Mouse (Mus musculus): ENCODE results near the gene D930048N14Rik. TPM values are rescaled to one million over a fixed set of nuclear protein-coding genes. Genes with fewer than 3 reads are reported as not detected.
"Not testable (repeated sequence)": the region's sequence is repeated elsewhere in the genome, so short reads cannot be mapped to it uniquely, and the experiment has no call there.

D930048N14Rik gene
- total RNA-seq, 1 experiment = 4.1 TPM

- TF ChIP-seq HCFC1 (IDR thresholded peaks at IDR 0.05; ENCODE audit: borderline replicate concordance, insufficient read depth, low read length) = no peak
- TF ChIP-seq ZC3H11A (IDR thresholded peaks at IDR 0.05; ENCODE audit: borderline replicate concordance, low read depth, low read length) = no peak
- no peak for TF ChIP-seq MAFK (IDR thresholded peaks at IDR 0.05; ENCODE audit: insufficient read depth, low read depth, low read length)
- TF ChIP-seq ZNF384 (IDR thresholded peaks at IDR 0.05; ENCODE audit: low read depth, low read length) = no peak
- TF ChIP-seq CHD2 (IDR thresholded peaks at IDR 0.05; ENCODE audit: low read depth, low read length) = no peak
- H3K36me3 ChIP-seq (ENCODE audit: control insufficient read depth, insufficient read depth, low read length, poor library complexity, severe bottlenecking) = peaks cover 52% of the 10 kb centered on the region
Observed at GRCm38 (mm10) chr11:51629651-51630314, 21.0 kb upstream of the D930048N14Rik start.

GRCm38 (mm10) chr11:51632130-51632753, 18.5 kb upstream of the D930048N14Rik start:
- DNase-seq (ENCODE audit: low read depth, low spot score) = no peak
- TF ChIP-seq CHD2 (IDR thresholded peaks at IDR 0.05; ENCODE audit: low read depth, low read length) (no peak), MAFK (IDR thresholded peaks at IDR 0.05; ENCODE audit: insufficient read depth, low read depth, low read length) (no peak), ZNF384 (IDR thresholded peaks at IDR 0.05; ENCODE audit: low read depth, low read length) (no peak), ZC3H11A (IDR thresholded peaks at IDR 0.05; ENCODE audit: borderline replicate concordance, low read depth, low read length) (no peak), HCFC1 (IDR thresholded peaks at IDR 0.05; ENCODE audit: borderline replicate concordance, insufficient read depth, low read length) (no peak)
- Histone ChIP-seq H3K9me3 (ENCODE audit: control insufficient read depth, insufficient read depth, low read depth, low read length) (no peaks in the 10 kb centered on the region), H3K9ac (ENCODE audit: insufficient read depth, low read depth, low read length, poor library complexity, severe bottlenecking) (no peak overlapping the region; the same call in 1 of the 2 replicates), H3K4me3 (ENCODE audit: insufficient read depth in 1 of 2, low read depth in 1 of 2, low read length in 2 of 2, poor library complexity in 1 of 2, severe bottlenecking in 1 of 2) (no peak overlapping the region), H3K36me3 (ENCODE audit: control insufficient read depth, insufficient read depth, low read length, poor library complexity, severe bottlenecking) (peaks cover 30% of the 10 kb centered on the region), H3K4me1 (ENCODE audit: control insufficient read depth in 2 of 2, insufficient read depth in 2 of 2, low read length in 2 of 2, poor library complexity in 1 of 2) (peaks cover 4 to 17% of the 10 kb centered on the region in 2 experiments; a peak in 3 of 4 replicates), H3K27ac (ENCODE audit: insufficient read depth, low read depth, low read length, poor library complexity, severe bottlenecking) (no peak overlapping the region)
- in situ Hi-C loops (cut with MboI; ENCODE audit: low sequenced_read_pairs in 2 of 2, unreplicated experiment in 2 of 2) = no loop called here

More at GRCm38 (mm10) chr11:51629651-51630314, 21.0 kb upstream of the D930048N14Rik start:
- no peak overlapping the region for H3K4me3 ChIP-seq (ENCODE audit: insufficient read depth in 1 of 2, low read depth in 1 of 2, low read length in 2 of 2, poor library complexity in 1 of 2, severe bottlenecking in 1 of 2)
- no peaks in the 10 kb centered on the region for H3K9me3 ChIP-seq (ENCODE audit: control insufficient read depth, insufficient read depth, low read depth, low read length)
- no peak for DNase-seq (ENCODE audit: low read depth, low spot score)
- H3K27ac ChIP-seq (ENCODE audit: insufficient read depth, low read depth, low read length, poor library complexity, severe bottlenecking) = no peak overlapping the region
- H3K4me1 ChIP-seq (ENCODE audit: control insufficient read depth in 2 of 2, insufficient read depth in 2 of 2, low read length in 2 of 2, poor library complexity in 1 of 2) = peaks cover 4 to 22% of the 10 kb centered on the region in 2 experiments; a peak in 3 of 4 replicates
- no peak overlapping the region for H3K9ac ChIP-seq (ENCODE audit: insufficient read depth, low read depth, low read length, poor library complexity, severe bottlenecking)
- in situ Hi-C loops (cut with MboI; ENCODE audit: low sequenced_read_pairs in 2 of 2, unreplicated experiment in 2 of 2) = no loop called here

- Histone ChIP-seq H3K27ac (ENCODE audit: insufficient read depth, low read depth, low read length, poor library complexity, severe bottlenecking) (peak overlapping the region; percentile 49; the same call in 1 of the 2 replicates), H3K36me3 (ENCODE audit: control insufficient read depth, insufficient read depth, low read length, poor library complexity, severe bottlenecking) (peaks cover 21% of the 10 kb centered on the region), H3K4me1 (ENCODE audit: control insufficient read depth in 2 of 2, insufficient read depth in 2 of 2, low read length in 2 of 2, poor library complexity in 1 of 2) (peaks cover 4 to 17% of the 10 kb centered on the region in 2 experiments; a peak in 3 of 4 replicates), H3K4me3 (ENCODE audit: insufficient read depth in 1 of 2, low read depth in 1 of 2, low read length in 2 of 2, poor library complexity in 1 of 2, severe bottlenecking in 1 of 2) (peak overlapping the region in 1 of 2 experiments; percentile 14; a peak in 1 of 4 replicates)
- DNase-seq (ENCODE audit: low read depth, low spot score); H3K9me3 ChIP-seq (ENCODE audit: control insufficient read depth, insufficient read depth, low read depth, low read length); H3K9ac ChIP-seq (ENCODE audit: insufficient read depth, low read depth, low read length, poor library complexity, severe bottlenecking); in situ Hi-C loops (cut with MboI; ENCODE audit: low sequenced_read_pairs in 2 of 2, unreplicated experiment in 2 of 2): not testable (repeated sequence)
Observed at GRCm38 (mm10) chr11:51633200-51633599, 17.6 kb upstream of the D930048N14Rik start.

GRCm38 (mm10) chr11:51633721-51634120, 17.0 kb upstream of the D930048N14Rik start:
- TF ChIP-seq HCFC1 (IDR thresholded peaks at IDR 0.05; ENCODE audit: borderline replicate concordance, insufficient read depth, low read length) (no peak), CHD2 (IDR thresholded peaks at IDR 0.05; ENCODE audit: low read depth, low read length) (no peak), ZNF384 (IDR thresholded peaks at IDR 0.05; ENCODE audit: low read depth, low read length) (no peak), ZC3H11A (IDR thresholded peaks at IDR 0.05; ENCODE audit: borderline replicate concordance, low read depth, low read length) (no peak), MAFK (IDR thresholded peaks at IDR 0.05; ENCODE audit: insufficient read depth, low read depth, low read length) (no peak)
- no peak for DNase-seq (ENCODE audit: low read depth, low spot score)
- H3K9me3 ChIP-seq (ENCODE audit: control insufficient read depth, insufficient read depth, low read depth, low read length) = no peaks in the 10 kb centered on the region
- peaks cover 4 to 17% of the 10 kb centered on the region in 2 experiments; a peak in 3 of 4 replicates for H3K4me1 ChIP-seq (ENCODE audit: control insufficient read depth in 2 of 2, insufficient read depth in 2 of 2, low read length in 2 of 2, poor library complexity in 1 of 2)
- H3K36me3 ChIP-seq (ENCODE audit: control insufficient read depth, insufficient read depth, low read length, poor library complexity, severe bottlenecking) = peaks cover 18% of the 10 kb centered on the region
- peak overlapping the region; percentile 85; the same call in 1 of the 2 replicates for H3K9ac ChIP-seq (ENCODE audit: insufficient read depth, low read depth, low read length, poor library complexity, severe bottlenecking)
- in situ Hi-C loops (cut with MboI; ENCODE audit: low sequenced_read_pairs in 2 of 2, unreplicated experiment in 2 of 2) = no loop called here
- H3K27ac ChIP-seq (ENCODE audit: insufficient read depth, low read depth, low read length, poor library complexity, severe bottlenecking) = peak overlapping the region; percentile 78; the same call in 1 of the 2 replicates
- H3K4me3 ChIP-seq (ENCODE audit: insufficient read depth in 1 of 2, low read depth in 1 of 2, low read length in 2 of 2, poor library complexity in 1 of 2, severe bottlenecking in 1 of 2) = peak overlapping the region in 1 of 2 experiments; percentile 93; a peak in 2 of 4 replicates
